Mouse (Mus musculus) olfactory bulb, adult 2 months (tissue): ENCODE measurements around the gene Dlx6. TPM values are rescaled to one million over a fixed set of nuclear protein-coding genes. Genes with fewer than 3 reads are reported as not detected.

Experiments used
- H3K27ac ChIP-seq: fragments of 200-500 bp; 2 replicates; pipeline ENCODE4 v1.5.1; 2012; ENCODE audit warnings: low read depth, low read length; ENCODE audit not compliant: insufficient read depth
- H3K4me1 ChIP-seq: fragments of 200-500 bp; 2 replicates; pipeline ENCODE4 v1.6.1; 2012; ENCODE audit warnings: low read length; ENCODE audit not compliant: control insufficient read depth, insufficient read depth
- H3K4me3 ChIP-seq: fragments of 200-500 bp; 2 replicates; pipeline ENCODE4 v1.5.1; 2012; ENCODE audit warnings: mild to moderate bottlenecking, low read depth, low read length, moderate library complexity; ENCODE audit not compliant: insufficient read depth
- CTCF ChIP-seq: fragments of 200-500 bp; IDR thresholded peaks from 2 replicates; pipeline ENCODE4 v1.5.1; 2012; ENCODE audit warnings: low read depth, mild to moderate bottlenecking, low read length, moderate library complexity; ENCODE audit not compliant: insufficient read depth
- POLR2A ChIP-seq: fragments of 200-500 bp; IDR thresholded peaks from 2 replicates; pipeline ENCODE4 v1.6.1; 2012; ENCODE audit warnings: mild to moderate bottlenecking, low read depth, low read length, moderate library complexity; ENCODE audit not compliant: insufficient read depth
- WGBS: fragments of 180-500 bp; shearing (Covaris S2); methylation state at CpG from one replicate; pipeline ENCODE4 v1.1.7; 2018; 5-methylcytosine and 5-hydroxymethylcytosine counted together
- polyA plus RNA-seq: library from polyadenylated mRNA; stranded (reverse); fragments of >200 nt; gene quantifications from 2 replicates; pipeline ENCODE4 v1.2.4, GENCODE M21; 2012; ENCODE audit warnings: low replicate concordance; ENCODE audit not compliant: missing spikeins, insufficient read depth, insufficient read length

The Dlx6 gene
- polyA plus RNA-seq, 1 experiment = not detected

GRCm38 (mm10) chr6:6873476-6874072 lies 10.4 kb downstream of the Dlx6 start:
- no peak for TF ChIP-seq POLR2A
- no peak for TF ChIP-seq CTCF
- Histone ChIP-seq H3K27ac (peak overlapping the region; percentile 83), H3K4me1 (peaks cover 6% of the 10 kb centered on the region), H3K4me3 (peak overlapping the region; percentile 54)
- 8% methylated on average over 19 of the region's 19 CpGs for WGBS

GRCm38 (mm10) chr6:6874073-6874771 lies 11.1 kb downstream of the Dlx6 start:
- Histone ChIP-seq H3K27ac (peak overlapping the region; percentile 99), H3K4me3 (peak overlapping the region; percentile 54), H3K4me1 (peaks cover 6% of the 10 kb centered on the region)
- under 1% methylated on average over 25 of the region's 25 CpGs for WGBS
- TF ChIP-seq CTCF (no peak), POLR2A (no peak)

GRCm38 (mm10) chr6:6875136-6875535 lies 12.0 kb downstream of the Dlx6 start:
- no peak for TF ChIP-seq CTCF
- TF ChIP-seq POLR2A = no peak
- H3K27ac ChIP-seq = peak overlapping the region; percentile 99
- H3K4me3 ChIP-seq = peak overlapping the region; percentile 54
- WGBS = 2% methylated on average over 11 of the region's 11 CpGs
- peaks cover 6% of the 10 kb centered on the region for H3K4me1 ChIP-seq

GRCm38 (mm10) chr6:6875676-6876075 lies 12.5 kb downstream of the Dlx6 start:
- H3K4me1 ChIP-seq = peaks cover 6% of the 10 kb centered on the region
- peak overlapping the region; percentile 54 for H3K4me3 ChIP-seq
- TF ChIP-seq CTCF = no peak
- no peak for TF ChIP-seq POLR2A
- H3K27ac ChIP-seq = peak overlapping the region; percentile 99
- 3% methylated on average over 9 of the region's 9 CpGs for WGBS

- peak overlapping the region; percentile 99 for H3K27ac ChIP-seq
- H3K4me1 ChIP-seq = peaks cover 6% of the 10 kb centered on the region
- TF ChIP-seq CTCF (no peak), POLR2A (no peak)
- 10% methylated on average over 2 of the region's 2 CpGs for WGBS
- peak overlapping the region; percentile 34 for H3K4me3 ChIP-seq
Measured at GRCm38 (mm10) chr6:6876231-6876630, 13.1 kb downstream of the Dlx6 start.

GRCm38 (mm10) chr6:6876731-6877130 lies 13.6 kb downstream of the Dlx6 start:
- TF ChIP-seq POLR2A (no peak), CTCF (no peak)
- Histone ChIP-seq H3K4me3 (peak overlapping the region; percentile 34), H3K27ac (peak overlapping the region; percentile 99), H3K4me1 (peaks cover 6% of the 10 kb centered on the region)
- 11% methylated on average over 7 of the region's 7 CpGs for WGBS

- 0 out of 2 replicates have a peak overlapping the region, but pooled peaks have one; percentile 99 for H3K27ac ChIP-seq
- no peak overlapping the region for H3K4me3 ChIP-seq
- WGBS = 8% methylated on average over 5 of the region's 5 CpGs
Measured at GRCm38 (mm10) chr6:6877346-6877910, 14.3 kb downstream of the Dlx6 start.

GRCm38 (mm10) chr6:6877981-6878840 lies 15.1 kb downstream of the Dlx6 start:
- peak overlapping the region; percentile 99 for H3K27ac ChIP-seq
- H3K4me3 ChIP-seq = peak overlapping the region; percentile 97
- WGBS = 5% methylated on average over 34 of the region's 34 CpGs
- TF ChIP-seq POLR2A (no peak), CTCF (no peak)
- H3K4me1 ChIP-seq = 0 out of 2 replicates have a peak, but pooled peaks cover 5% of the 10 kb centered on the region

More at GRCm38 (mm10) chr6:6877346-6877910, 14.3 kb downstream of the Dlx6 start:
- peaks cover 7% of the 10 kb centered on the region for H3K4me1 ChIP-seq
- TF ChIP-seq CTCF (no peak), POLR2A (no peak)

GRCm38 (mm10) chr6:6878841-6879291 lies 15.7 kb downstream of the Dlx6 start:
- H3K4me1 ChIP-seq = peaks cover 8% of the 10 kb centered on the region; the same call in 1 of the 2 replicates
- H3K4me3 ChIP-seq = peak overlapping the region; percentile 97
- peak overlapping the region; percentile 99 for H3K27ac ChIP-seq
- TF ChIP-seq POLR2A = no peak
- no peak for TF ChIP-seq CTCF
- 0% methylated on average over 14 of the region's 14 CpGs for WGBS
